Mouse (Mus musculus): Measurements from ENCODE around the gene Xirp1. TPM values are rescaled to one million over a fixed set of nuclear protein-coding genes. Genes with fewer than 3 reads are reported as not detected.

The Xirp1 gene
- total and polyA plus RNA-seq, 3 experiments = not detected

- peak overlapping the region; percentile 69 for H3K9ac ChIP-seq (ENCODE audit: control insufficient read depth, low read depth, low read length, poor library complexity, severe bottlenecking)
- H3K27ac ChIP-seq (ENCODE audit: control insufficient read depth, low read depth, low read length) = no peak overlapping the region
- DNase-seq (ENCODE audit: low read depth, low spot score) = peak; percentile 87
- H3K4me1 ChIP-seq (ENCODE audit: control insufficient read depth in 1 of 2, insufficient read depth in 2 of 2, low read length in 2 of 2) = peaks cover 0 to 5% of the 10 kb centered on the region in 2 experiments; a peak in 1 of 4 replicates
- H3K36me3 ChIP-seq (ENCODE audit: control insufficient read depth in 1 of 2, insufficient read depth in 2 of 2, low read length in 2 of 2) = peaks cover 0 to 7% of the 10 kb centered on the region in 2 experiments; a peak in 1 of 4 replicates
- H3K79me2 ChIP-seq (ENCODE audit: control insufficient read depth, insufficient read depth, low read length, poor library complexity) = no peaks in the 10 kb centered on the region
- TF ChIP-seq GATA1 (IDR thresholded peaks at IDR 0.05; ENCODE audit: low read depth, low read length) = no peak
- no peak for TF ChIP-seq MYC (IDR thresholded peaks at IDR 0.05; ENCODE audit: low read depth, low read length)
- peak; percentile 80 for TF ChIP-seq ETS1 (IDR thresholded peaks at IDR 0.05; ENCODE audit: low read depth, low read length)
- TF ChIP-seq HCFC1 (IDR thresholded peaks at IDR 0.05; ENCODE audit: low read depth, low read length) = peak; percentile 31; the same call in 1 of the 2 replicates
- 0 out of 2 replicates have a peak, but pooled peaks have one; percentile 23 for TF ChIP-seq TCF12 (IDR thresholded peaks at IDR 0.05; ENCODE audit: low read depth, low read length)
- no peak for TF ChIP-seq NRF1 (IDR thresholded peaks at IDR 0.05; ENCODE audit: insufficient read depth, low read depth, low read length, poor library complexity, severe bottlenecking)
- no peak for TF ChIP-seq NELFE (IDR thresholded peaks at IDR 0.05; ENCODE audit: low read depth, low read length)
- no peaks in the 10 kb centered on the region for H3K9me3 ChIP-seq (replicated peaks; ENCODE audit: insufficient read depth, low read length)
- no peaks in the 10 kb centered on the region; a peak in 1 of 4 replicates for H3K27me3 ChIP-seq (ENCODE audit: control insufficient read depth in 1 of 2, insufficient read depth in 2 of 2, low read length in 2 of 2)
- H3K4me3 ChIP-seq (ENCODE audit: control insufficient read depth in 1 of 2, insufficient read depth in 1 of 2, low read depth in 2 of 2, low read length in 2 of 2) = peak overlapping the region; percentile 65 to 66
These were observed 21.3 kb downstream of the Xirp1 start for GRCm38 (mm10) chr9:120001945-120002725.

- Histone ChIP-seq H3K4me3 (ENCODE audit: control insufficient read depth in 1 of 2, insufficient read depth in 1 of 2, low read depth in 2 of 2, low read length in 2 of 2) (no peak overlapping the region), H3K9ac (ENCODE audit: control insufficient read depth, low read depth, low read length, poor library complexity, severe bottlenecking) (no peak overlapping the region), H3K9me3 (replicated peaks; ENCODE audit: insufficient read depth, low read length) (no peaks in the 10 kb centered on the region), H3K36me3 (ENCODE audit: control insufficient read depth in 1 of 2, insufficient read depth in 2 of 2, low read length in 2 of 2) (peaks cover 0 to 7% of the 10 kb centered on the region in 2 experiments; a peak in 1 of 4 replicates), H3K27ac (ENCODE audit: control insufficient read depth, low read depth, low read length) (no peak overlapping the region), H3K27me3 (ENCODE audit: control insufficient read depth in 1 of 2, insufficient read depth in 2 of 2, low read length in 2 of 2) (no peaks in the 10 kb centered on the region; a peak in 1 of 4 replicates), H3K4me1 (ENCODE audit: control insufficient read depth in 1 of 2, insufficient read depth in 2 of 2, low read length in 2 of 2) (peaks cover 0 to 5% of the 10 kb centered on the region in 2 experiments; a peak in 1 of 4 replicates), H3K79me2 (ENCODE audit: control insufficient read depth, insufficient read depth, low read length, poor library complexity) (no peaks in the 10 kb centered on the region)
- no peak for DNase-seq (ENCODE audit: low read depth, low spot score)
- TF ChIP-seq POLR2A (IDR thresholded peaks at IDR 0.05; ENCODE audit: control insufficient read depth in 1 of 2, insufficient read depth in 1 of 2, low read depth in 1 of 2, low read length in 2 of 2, poor library complexity in 1 of 2) (no peak), MYB (IDR thresholded peaks at IDR 0.05; ENCODE audit: low read depth, low read length) (no peak), ETS1 (IDR thresholded peaks at IDR 0.05; ENCODE audit: low read depth, low read length) (no peak), HCFC1 (IDR thresholded peaks at IDR 0.05; ENCODE audit: low read depth, low read length) (no peak), ZC3H11A (IDR thresholded peaks at IDR 0.05; ENCODE audit: low read depth, low read length) (no peak), MAX (IDR thresholded peaks at IDR 0.05; ENCODE audit: low read length) (no peak), TCF12 (IDR thresholded peaks at IDR 0.05; ENCODE audit: low read depth, low read length) (no peak), CHD1 (IDR thresholded peaks at IDR 0.05; ENCODE audit: low read depth, low read length) (no peak), MEF2A (IDR thresholded peaks at IDR 0.05; ENCODE audit: extremely low read depth, insufficient replicate concordance, low read depth, low read length, poor library complexity, severe bottlenecking) (no peak), RAD21 (IDR thresholded peaks at IDR 0.05; ENCODE audit: low read depth, low read length) (no peak), CTCF (IDR thresholded peaks at IDR 0.05 in 2 of 3, conservative IDR thresholded peaks at IDR 0.05 in 1 of 3; ENCODE audit: control insufficient read depth in 1 of 3, insufficient read depth in 1 of 3, low read depth in 2 of 3, low read length in 3 of 3, poor library complexity in 1 of 3, severe bottlenecking in 1 of 3) (no peak), GABPA (IDR thresholded peaks at IDR 0.05; ENCODE audit: low read depth, low read length) (no peak), POLR2AphosphoS2 (IDR thresholded peaks at IDR 0.05; ENCODE audit: low read length) (no peak)
These were observed 22.6 kb downstream of the Xirp1 start for GRCm38 (mm10) chr9:120000761-120001160.
